Mouse (Mus musculus): ENCODE measurements around the gene Vps29.

The Vps29 gene

GRCm38 (mm10) chr5:122372878-122373277 is 18.7 kb downstream of the Vps29 start:
- DNase-seq (ENCODE audit: low read depth, low spot score), result no peak

GRCm38 (mm10) chr5:122377101-122377833 is 23.1 kb downstream of the Vps29 start:
- no peak for DNase-seq (ENCODE audit: low read depth, low spot score)
- H3K27me3 ChIP-seq (ENCODE audit: control insufficient read depth, insufficient read depth, low read length, poor library complexity, severe bottlenecking), result no peaks in the 10 kb centered on the region

More at GRCm38 (mm10) chr5:122372878-122373277, 18.7 kb downstream of the Vps29 start:
- Histone ChIP-seq H3K36me3 (ENCODE audit: control insufficient read depth, insufficient read depth, low read length, poor library complexity, severe bottlenecking) (no peaks in the 10 kb centered on the region), H3K27me3 (ENCODE audit: control insufficient read depth, insufficient read depth, low read length, poor library complexity, severe bottlenecking) (no peaks in the 10 kb centered on the region)

GRCm38 (mm10) chr5:122378171-122378570 is 24.0 kb downstream of the Vps29 start:
- H3K36me3 ChIP-seq (ENCODE audit: control insufficient read depth, insufficient read depth, low read length, poor library complexity, severe bottlenecking), result peaks cover 14% of the 10 kb centered on the region
- H3K27me3 ChIP-seq (ENCODE audit: control insufficient read depth, insufficient read depth, low read length, poor library complexity, severe bottlenecking), result no peaks in the 10 kb centered on the region
- DNase-seq (ENCODE audit: low read depth, low spot score), result no peak

More at GRCm38 (mm10) chr5:122377101-122377833, 23.1 kb downstream of the Vps29 start:
- H3K36me3 ChIP-seq (ENCODE audit: control insufficient read depth, insufficient read depth, low read length, poor library complexity, severe bottlenecking), result peaks cover 12% of the 10 kb centered on the region

- Histone ChIP-seq H3K27me3 (ENCODE audit: control insufficient read depth, insufficient read depth, low read length, poor library complexity, severe bottlenecking) (no peaks in the 10 kb centered on the region), H3K36me3 (ENCODE audit: control insufficient read depth, insufficient read depth, low read length, poor library complexity, severe bottlenecking) (peaks cover 14% of the 10 kb centered on the region)
- peak; percentile 89 for DNase-seq (ENCODE audit: low read depth, low spot score)
Measured at GRCm38 (mm10) chr5:122379374-122380155, 25.4 kb downstream of the Vps29 start.

- Histone ChIP-seq H3K27me3 (ENCODE audit: control insufficient read depth, insufficient read depth, low read length, poor library complexity, severe bottlenecking) (no peaks in the 10 kb centered on the region), H3K36me3 (ENCODE audit: control insufficient read depth, insufficient read depth, low read length, poor library complexity, severe bottlenecking) (no peaks in the 10 kb centered on the region)
- DNase-seq (ENCODE audit: low read depth, low spot score), result no peak
Measured at GRCm38 (mm10) chr5:122390006-122390405, 35.8 kb downstream of the Vps29 start.

- DNase-seq (ENCODE audit: low read depth, low spot score), result no peak
- Histone ChIP-seq H3K36me3 (ENCODE audit: control insufficient read depth, insufficient read depth, low read length, poor library complexity, severe bottlenecking) (no peaks in the 10 kb centered on the region), H3K27me3 (ENCODE audit: control insufficient read depth, insufficient read depth, low read length, poor library complexity, severe bottlenecking) (no peaks in the 10 kb centered on the region)
Measured at GRCm38 (mm10) chr5:122390671-122391070, 36.5 kb downstream of the Vps29 start.

GRCm38 (mm10) chr5:122391178-122391785 is 37.1 kb downstream of the Vps29 start:
- H3K36me3 ChIP-seq (ENCODE audit: control insufficient read depth, insufficient read depth, low read length, poor library complexity, severe bottlenecking), result no peaks in the 10 kb centered on the region
- H3K27me3 ChIP-seq (ENCODE audit: control insufficient read depth, insufficient read depth, low read length, poor library complexity, severe bottlenecking), result no peaks in the 10 kb centered on the region
- no peak for DNase-seq (ENCODE audit: low read depth, low spot score)

GRCm38 (mm10) chr5:122391786-122392180 is 37.6 kb downstream of the Vps29 start, which contains the start of gene Arpc3:
Arpc3 (plus strand) TSS chr5:122391878.
- no peaks in the 10 kb centered on the region for H3K36me3 ChIP-seq (ENCODE audit: control insufficient read depth, insufficient read depth, low read length, poor library complexity, severe bottlenecking)
- no peaks in the 10 kb centered on the region for H3K27me3 ChIP-seq (ENCODE audit: control insufficient read depth, insufficient read depth, low read length, poor library complexity, severe bottlenecking)
- DNase-seq (ENCODE audit: low read depth, low spot score), result peak; percentile 97

- H3K27me3 ChIP-seq (ENCODE audit: control insufficient read depth, insufficient read depth, low read length, poor library complexity, severe bottlenecking), result no peaks in the 10 kb centered on the region
- peak; percentile 64 for DNase-seq (ENCODE audit: low read depth, low spot score)
- no peaks in the 10 kb centered on the region for H3K36me3 ChIP-seq (ENCODE audit: control insufficient read depth, insufficient read depth, low read length, poor library complexity, severe bottlenecking)
Measured at GRCm38 (mm10) chr5:122392227-122393004, 38.2 kb downstream of the Vps29 start.

- Histone ChIP-seq H3K27me3 (ENCODE audit: control insufficient read depth, insufficient read depth, low read length, poor library complexity, severe bottlenecking) (no peaks in the 10 kb centered on the region), H3K36me3 (ENCODE audit: control insufficient read depth, insufficient read depth, low read length, poor library complexity, severe bottlenecking) (peaks cover 2% of the 10 kb centered on the region; the same call in 1 of the 2 replicates)
- peak; percentile 89 for DNase-seq (ENCODE audit: low read depth, low spot score)
Measured at GRCm38 (mm10) chr5:122393887-122394286, 39.7 kb downstream of the Vps29 start.

- H3K36me3 ChIP-seq (ENCODE audit: control insufficient read depth, insufficient read depth, low read length, poor library complexity, severe bottlenecking), result peaks cover 2% of the 10 kb centered on the region; the same call in 1 of the 2 replicates
- H3K27me3 ChIP-seq (ENCODE audit: control insufficient read depth, insufficient read depth, low read length, poor library complexity, severe bottlenecking), result no peaks in the 10 kb centered on the region
- DNase-seq (ENCODE audit: low read depth, low spot score), result no peak
Measured at GRCm38 (mm10) chr5:122396791-122397190, 42.6 kb downstream of the Vps29 start.

- peaks cover 2% of the 10 kb centered on the region; the same call in 1 of the 2 replicates for H3K36me3 ChIP-seq (ENCODE audit: control insufficient read depth, insufficient read depth, low read length, poor library complexity, severe bottlenecking)
- peak; percentile 66 for DNase-seq (ENCODE audit: low read depth, low spot score)
- no peaks in the 10 kb centered on the region for H3K27me3 ChIP-seq (ENCODE audit: control insufficient read depth, insufficient read depth, low read length, poor library complexity, severe bottlenecking)
Measured at GRCm38 (mm10) chr5:122397495-122397894, 43.3 kb downstream of the Vps29 start.

- Histone ChIP-seq H3K36me3 (ENCODE audit: control insufficient read depth, insufficient read depth, low read length, poor library complexity, severe bottlenecking) (peaks cover 14% of the 10 kb centered on the region; the same call in 1 of the 2 replicates), H3K27me3 (ENCODE audit: control insufficient read depth, insufficient read depth, low read length, poor library complexity, severe bottlenecking) (no peaks in the 10 kb centered on the region)
- DNase-seq (ENCODE audit: low read depth, low spot score), result no peak
Measured at GRCm38 (mm10) chr5:122399871-122400270, 45.7 kb downstream of the Vps29 start.

GRCm38 (mm10) chr5:122400628-122401302 is 46.6 kb downstream of the Vps29 start:
- Histone ChIP-seq H3K27me3 (ENCODE audit: control insufficient read depth, insufficient read depth, low read length, poor library complexity, severe bottlenecking) (no peaks in the 10 kb centered on the region), H3K36me3 (ENCODE audit: control insufficient read depth, insufficient read depth, low read length, poor library complexity, severe bottlenecking) (peaks cover 17% of the 10 kb centered on the region; the same call in 1 of the 2 replicates)
- DNase-seq (ENCODE audit: low read depth, low spot score), result no peak

Data from splenic B cell, adult 2 months (primary cell).